Mouse (Mus musculus): ENCODE measurements at regions not wholly inside any gene's neighbourhood (a gene's known extent, or its start where the extent isn't known, plus 50 kb on each side); places are given as distances from the start of the nearest gene placed in this dataset.

DNA sequence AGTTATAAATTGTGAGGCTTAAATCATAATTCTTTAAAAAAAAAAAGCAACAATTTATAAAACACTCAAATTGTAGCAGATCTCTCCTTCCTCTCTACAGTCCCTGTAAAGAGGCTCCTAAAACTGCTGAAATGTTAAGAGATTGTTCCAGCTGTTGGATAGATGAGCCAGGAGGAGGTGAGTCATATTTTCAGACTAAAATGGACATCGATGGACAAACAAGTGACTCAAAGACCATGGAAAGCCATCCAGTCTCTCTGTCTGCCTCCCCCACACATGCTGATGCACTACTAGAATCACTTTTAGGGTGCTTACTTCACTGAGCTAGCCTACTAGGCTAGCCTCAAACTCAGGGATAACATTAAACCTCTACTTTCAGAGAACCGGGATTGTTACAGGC lies 561.5 kb downstream of the Tmem114 start:
- no peak for DNase-seq

DNA sequence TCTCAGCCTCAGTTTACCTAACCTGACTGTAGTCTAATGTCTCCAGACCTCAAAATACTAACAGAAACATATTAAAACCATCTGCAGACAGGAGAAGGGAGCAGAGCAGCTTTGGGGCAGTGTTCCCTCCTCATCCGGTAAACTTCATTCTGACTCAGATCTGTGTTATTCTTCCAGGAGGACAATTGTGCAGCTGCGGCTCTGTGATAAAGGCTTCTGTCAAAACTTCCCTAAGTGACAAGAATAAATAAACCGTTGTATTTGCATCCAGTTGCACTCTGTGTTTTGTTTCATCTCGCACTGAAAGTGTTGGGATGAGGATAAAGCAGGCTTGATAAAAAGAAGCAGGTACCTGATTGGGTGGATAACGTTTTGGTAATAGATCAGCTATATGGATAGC lies 585.8 kb downstream of the Tmem114 start:
- DNase-seq = no peak

DNA sequence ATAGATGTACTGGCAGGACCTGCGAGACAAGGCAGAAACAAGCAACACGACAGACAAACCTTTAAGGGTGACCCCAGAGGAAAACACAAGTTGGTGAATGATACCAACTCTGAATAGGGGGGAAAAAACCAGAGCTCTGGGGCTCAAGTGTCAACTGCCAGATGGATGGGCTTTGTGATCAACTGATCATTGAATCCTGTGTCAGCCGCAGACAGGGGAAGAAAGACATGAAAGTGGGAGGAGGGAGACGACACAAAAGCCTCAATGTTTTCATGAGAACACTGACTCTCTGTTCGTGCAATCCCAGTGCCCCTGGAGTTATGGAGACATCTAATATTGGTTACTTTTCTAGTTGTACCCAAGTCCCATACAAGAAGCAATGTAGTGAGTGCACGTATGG lies 593.8 kb downstream of the Tmem114 start:
- no peak for DNase-seq

DNA sequence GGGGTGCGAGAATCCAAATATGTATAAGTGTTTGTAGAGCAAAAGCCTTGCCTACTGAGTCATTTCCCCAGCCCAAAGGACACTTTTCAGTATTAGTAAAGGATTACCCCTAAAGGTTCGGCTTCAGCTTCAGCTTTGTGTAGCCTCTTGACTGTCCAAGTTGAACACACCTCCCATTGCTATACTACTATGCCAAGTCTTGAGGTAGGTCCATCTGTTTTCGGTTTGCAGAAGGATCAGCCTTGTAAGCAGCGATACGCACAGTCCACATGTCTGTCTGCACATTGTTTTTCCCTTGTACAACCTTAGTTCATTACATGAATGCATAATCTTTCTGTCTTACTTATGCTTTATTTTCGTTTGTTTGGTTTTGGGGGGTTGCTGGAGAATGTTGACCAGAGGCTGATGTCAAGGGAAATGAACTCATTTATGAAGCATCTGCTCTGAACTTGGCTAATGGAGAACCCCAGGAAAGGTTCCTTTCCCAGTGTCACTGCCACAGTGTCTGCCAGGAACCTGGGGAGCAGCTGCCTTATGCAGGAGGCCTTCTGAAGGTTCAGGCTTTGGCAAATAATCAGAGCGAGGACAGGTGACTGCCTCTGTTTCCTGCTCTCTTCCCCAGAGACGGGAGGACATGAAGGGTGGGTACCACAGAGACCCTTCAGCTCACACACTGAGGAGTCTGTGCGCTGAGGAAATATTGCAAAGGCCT lies 594.8 kb downstream of the Tmem114 start:
- no peak for DNase-seq

DNA sequence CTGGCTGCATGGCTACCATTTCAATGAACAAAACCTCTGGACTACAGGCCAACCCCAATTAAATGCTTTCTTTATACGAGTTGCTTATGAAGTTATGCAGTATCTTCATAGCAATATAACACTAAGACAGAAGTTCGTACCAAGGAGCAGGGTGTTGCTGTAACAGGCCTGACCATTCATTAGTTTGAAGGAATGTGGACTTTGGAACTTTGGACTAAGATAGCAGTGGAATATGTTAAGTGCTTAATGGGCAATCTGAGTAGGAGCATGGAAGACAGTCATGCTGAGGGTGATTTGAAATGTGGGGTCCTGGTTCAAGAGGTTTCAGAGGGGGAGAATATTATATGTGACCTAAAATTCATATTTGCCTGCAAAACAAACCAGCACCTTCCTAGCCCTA lies 623.8 kb downstream of the Tmem114 start:
- no peak for DNase-seq

DNA sequence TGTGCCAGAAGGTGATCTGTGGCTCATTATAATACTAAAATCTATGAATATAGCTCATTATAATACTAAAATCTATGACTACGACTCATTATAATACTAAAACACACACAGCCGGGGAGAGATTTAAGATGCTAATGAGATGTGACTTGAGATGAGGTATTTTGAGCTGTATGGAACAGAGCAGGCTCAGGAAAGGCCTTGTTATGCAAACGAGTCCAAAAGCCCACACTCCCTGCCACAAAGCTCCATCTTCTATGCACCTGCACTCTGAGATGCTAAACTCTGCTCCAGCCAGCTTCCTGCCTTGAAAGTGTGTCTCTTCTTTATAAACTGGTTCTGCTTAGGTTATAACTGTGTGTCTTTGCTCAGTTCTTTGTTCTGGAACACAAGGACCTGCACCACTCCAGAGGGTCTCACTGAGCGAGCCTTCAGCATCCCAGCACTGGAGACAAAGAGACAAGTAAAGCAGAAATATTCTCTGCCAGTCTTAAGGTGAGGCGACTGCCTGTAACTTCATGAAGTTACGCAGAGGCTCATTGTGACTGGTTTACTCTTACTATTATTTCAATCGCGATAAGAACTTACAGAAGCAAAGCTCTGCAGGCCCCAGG lies 627.7 kb downstream of the Tmem114 start:
- DNase-seq = no peak

DNA sequence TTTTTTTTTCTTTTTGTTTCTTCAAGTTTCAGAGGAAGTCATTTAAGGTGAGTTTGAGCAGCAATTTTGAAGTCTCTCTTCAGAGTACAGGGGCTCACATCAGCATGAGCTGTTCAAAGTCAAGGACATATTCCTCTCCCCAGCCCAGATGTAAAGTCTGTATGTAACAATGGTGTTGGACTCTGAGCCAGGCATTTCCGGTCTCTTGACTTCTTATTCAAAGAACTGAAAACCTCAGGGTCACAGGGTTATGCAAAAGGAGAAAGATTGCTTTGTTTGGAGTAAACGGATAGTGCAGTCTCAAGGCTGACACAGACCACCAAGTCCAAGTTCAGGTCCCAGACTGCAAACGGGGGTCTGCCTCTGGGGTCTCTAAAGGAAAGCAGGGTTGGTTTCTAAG lies 629.4 kb downstream of the Tmem114 start:
- no peak for DNase-seq

DNA sequence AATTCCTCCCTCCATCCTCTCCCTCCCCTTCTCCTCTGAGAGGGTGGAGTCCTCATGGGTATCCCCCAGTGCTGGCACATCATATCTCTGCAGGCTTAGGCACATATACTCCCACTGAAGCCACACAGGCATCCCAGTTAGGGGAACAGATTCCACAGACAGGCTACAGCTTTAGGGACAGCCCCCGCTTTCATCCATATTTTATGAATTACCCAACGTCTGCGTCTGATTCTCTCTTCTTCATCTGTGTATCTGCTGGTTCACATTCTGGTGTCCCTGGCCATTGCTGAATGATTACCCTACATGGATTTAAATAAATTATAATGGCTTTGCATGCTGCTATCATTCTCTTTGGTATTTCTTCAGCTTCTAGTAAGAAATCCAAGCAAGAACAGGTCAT lies 632.4 kb downstream of the Tmem114 start:
- DNase-seq = no peak

DNA sequence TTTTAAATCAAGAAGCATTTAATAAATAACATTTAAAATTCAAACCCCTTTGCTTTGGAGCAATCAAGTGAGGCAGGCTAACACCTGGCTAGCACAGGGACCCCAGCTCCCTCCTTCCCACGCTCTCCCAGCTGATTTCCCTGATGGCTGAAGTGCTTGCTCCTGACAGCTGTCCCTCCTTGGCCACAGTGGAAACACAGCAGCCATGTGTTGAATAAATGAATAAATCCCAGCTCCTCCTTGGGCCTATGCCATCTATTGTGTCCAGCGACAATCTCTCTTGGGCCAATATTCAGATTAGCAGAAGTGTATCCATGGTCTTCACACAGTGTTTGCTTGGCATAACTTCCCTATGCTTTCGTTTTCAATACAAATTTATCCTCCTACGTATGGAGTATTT lies 634.7 kb downstream of the Tmem114 start:
- DNase-seq = no peak

DNA sequence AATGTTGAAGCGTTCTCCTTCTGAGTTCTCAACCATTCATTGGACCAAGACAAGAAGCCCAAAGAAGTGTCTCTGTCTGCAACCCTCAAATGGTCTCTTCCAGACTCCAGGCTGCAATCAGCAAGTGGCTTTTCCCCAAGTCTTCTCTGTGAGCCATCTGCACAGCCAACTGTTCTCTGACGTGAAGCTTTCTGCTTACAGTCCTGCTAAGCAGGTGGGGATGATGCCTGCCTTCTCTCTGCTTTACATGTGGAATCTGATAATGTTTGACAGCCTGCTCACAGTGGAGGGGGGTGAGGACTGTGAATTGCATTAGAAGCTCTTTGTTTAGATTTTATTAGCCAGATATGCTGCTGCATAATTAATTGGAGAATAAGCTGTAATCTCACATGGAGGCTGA lies 636.7 kb downstream of the Tmem114 start:
- peak; percentile 55 for DNase-seq

DNA sequence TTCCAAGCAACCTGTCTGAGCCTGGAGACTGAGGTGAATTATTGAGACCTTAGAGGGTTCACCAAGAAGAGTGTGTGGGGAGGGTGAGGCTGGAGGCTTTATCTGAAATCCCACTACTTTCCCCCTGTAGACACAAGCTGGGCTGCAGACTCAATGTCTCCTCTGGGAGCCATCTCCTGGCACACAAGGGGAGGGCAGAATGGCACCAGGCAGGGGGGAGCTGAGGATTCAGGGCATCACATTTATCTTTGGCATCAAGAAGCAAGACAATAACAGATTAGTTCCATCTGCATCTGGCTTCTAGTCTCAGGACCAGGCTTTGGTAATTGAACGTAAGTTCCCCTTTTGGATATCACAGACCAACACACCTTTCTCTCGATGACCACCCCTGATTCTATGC lies 643.4 kb downstream of the Tmem114 start:
- DNase-seq = no peak

DNA sequence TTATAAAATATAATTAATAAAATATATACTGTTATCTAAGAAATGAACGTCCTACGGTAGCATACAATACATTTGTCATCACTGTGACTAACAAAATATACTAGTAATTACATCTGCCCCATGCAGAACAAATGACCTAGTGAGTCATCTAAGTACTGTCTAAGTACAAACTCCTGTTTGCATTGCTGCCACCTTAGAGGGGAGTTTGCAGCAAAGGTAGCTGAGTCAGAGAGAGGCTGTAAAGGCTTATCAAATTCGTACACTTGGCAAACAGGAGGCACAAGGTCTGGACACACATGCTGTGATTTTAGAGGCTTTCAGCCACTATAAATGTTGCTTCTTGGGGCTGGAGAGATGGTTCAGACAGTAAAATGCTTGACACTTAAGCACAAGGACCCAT lies 649.3 kb downstream of the Tmem114 start:
- DNase-seq = no peak

DNA sequence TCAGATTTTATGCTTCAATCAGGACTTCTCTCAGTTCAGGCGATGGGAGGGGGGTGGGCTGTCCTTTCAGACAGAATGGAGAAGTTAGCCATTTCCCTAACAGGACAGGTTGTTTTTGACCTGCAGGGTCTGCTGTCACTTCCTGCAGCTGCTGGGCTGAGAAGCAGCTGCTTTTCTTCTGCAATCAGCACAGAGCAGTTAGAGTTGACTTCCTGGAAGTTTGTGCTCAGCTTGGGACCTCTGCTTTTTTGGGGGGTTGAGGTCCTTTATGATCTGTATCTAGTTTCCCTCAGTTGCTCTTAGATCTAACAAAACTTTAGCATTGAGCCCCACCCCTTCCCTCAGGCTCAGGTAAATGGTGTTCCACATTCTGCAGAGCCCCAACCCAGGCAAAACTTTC lies 656.5 kb downstream of the Tmem114 start:
- DNase-seq = no peak

DNA sequence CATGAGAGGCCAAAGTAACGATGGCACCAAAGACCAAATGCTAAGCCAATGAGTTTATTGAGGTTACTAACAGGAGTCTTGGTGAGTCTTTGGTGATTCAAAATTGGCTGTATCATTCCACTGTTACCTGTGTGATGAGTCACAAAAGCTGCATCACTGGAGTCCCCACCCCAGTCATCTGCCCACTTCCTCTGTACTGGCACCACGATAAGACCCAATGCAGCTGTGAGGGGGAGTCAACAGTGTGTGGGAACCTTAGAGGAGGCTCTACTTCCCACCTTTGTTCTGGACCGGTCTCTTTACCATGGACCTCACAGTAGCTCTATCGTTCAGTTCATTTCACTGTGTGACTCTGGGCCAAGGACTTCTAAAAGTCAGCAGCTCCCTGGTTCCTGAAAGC lies 657.2 kb downstream of the Tmem114 start:
- DNase-seq = no peak

DNA sequence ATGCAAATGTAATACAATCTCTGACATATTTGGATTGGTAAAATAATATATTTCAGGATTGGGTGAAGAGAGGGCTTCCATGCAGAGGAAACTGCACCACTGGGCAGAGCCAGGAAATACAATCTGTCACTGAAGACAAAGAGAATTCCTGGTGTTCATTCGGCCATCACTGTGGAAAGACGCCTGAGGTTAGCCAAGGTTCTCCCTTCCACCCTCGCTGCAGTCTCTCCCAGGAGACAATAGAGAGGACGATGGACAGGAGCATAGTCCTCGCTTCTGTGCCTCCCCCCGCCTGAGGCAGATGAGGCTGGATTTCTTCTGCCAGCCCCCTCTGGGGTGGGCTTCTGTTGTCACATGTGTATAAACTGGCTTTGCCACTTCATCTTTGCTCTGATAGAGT lies 660.6 kb downstream of the Tmem114 start:
- DNase-seq = no peak

DNA sequence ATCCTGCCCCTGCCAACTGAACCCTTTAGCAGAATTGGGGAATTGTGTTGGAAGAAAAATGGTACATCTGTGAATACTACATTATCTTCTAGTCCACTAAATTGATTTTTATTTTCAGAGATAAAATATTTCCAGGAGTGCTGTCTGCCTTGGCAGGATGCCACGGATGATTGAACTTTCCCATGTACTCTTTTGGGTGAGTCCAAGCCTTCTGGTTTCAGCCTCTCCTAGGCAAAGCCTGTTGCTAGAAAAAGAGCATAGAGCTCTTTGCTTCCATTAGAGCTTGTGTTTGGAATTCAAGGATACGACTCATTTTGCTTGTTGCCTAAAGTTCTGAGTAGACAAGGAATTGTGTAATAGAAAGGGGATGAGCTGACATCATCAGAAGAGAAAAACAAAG lies 696.8 kb downstream of the Tmem114 start:
- DNase-seq = no peak

DNA sequence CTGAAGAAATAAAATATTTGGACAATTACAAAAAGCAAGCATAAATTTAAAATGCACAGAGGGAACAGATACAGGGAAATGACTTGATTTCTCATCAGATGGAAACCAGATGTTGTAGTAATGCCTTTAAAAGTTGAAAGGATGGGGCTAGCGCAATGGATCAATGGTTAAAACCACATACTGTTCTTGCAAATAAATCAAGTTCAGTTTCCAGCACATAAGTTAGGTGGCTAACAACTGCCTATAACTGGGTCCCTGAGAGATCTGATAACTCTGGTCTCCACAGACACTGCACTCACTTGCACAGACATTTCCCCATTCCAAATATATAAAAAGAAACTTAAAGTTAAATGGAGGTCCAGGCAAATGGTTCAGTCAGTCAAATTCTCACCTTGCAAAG lies 699.7 kb downstream of the Tmem114 start:
- no peak for DNase-seq

DNA sequence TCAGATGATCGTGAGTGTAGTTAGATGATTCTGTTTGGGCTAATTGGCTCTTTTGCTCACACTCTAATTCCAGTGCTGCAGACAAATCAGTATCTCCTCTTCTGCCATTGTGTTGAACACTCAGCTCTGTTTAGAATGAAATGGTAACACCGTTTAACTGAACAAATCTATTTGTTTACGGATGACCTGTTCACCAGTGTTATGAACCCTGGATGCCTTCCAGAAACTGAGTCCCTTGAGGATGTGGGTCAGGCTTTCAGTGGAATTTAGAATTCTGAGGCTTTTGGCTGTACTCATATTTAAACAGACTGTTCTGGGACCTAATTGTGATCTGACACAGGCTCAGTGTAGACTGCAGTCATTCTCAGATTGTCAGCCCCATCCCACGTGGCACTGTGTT lies 723.5 kb downstream of the Tmem114 start:
- DNase-seq = no peak

DNA sequence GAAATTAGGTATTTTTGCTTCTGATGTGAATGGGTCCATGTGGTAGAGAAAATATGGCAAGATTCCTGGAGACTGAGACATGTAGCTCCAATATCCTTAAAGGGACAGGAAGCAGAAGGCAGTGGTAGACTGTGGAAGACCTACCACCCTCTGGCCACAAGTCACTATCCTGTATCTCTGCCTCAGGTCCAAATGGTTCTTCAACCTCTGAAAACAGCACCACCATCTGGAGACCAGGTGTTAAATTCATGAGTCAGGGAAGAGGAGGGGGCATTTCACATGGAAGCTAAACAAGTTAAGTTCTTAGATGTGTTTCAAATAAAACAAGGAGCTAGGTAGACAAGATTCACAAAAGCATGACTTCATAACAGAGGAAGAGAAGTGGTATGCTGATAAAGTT lies 739.5 kb downstream of the Tmem114 start:
- DNase-seq = no peak

DNA sequence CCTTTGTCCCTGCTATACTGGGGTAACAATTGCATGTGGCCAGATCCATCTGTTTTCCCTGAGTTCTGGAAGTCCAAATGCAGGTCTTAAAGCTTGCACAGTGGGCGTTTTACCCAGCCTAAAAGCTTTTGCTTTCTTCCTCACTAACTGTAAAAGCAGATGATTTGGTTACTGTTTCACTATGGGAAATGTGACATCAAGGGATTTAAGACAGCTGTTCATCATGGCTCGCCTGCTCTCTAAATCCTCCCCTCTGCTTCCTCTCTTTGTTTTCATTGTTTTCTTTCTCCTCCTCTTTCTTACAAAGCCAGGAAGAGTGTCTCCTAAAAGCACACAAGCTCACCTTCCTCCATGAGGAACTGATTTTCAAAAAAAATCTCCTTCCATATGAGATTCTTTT lies 758.8 kb downstream of the Tmem114 start:
- no peak for DNase-seq

DNA sequence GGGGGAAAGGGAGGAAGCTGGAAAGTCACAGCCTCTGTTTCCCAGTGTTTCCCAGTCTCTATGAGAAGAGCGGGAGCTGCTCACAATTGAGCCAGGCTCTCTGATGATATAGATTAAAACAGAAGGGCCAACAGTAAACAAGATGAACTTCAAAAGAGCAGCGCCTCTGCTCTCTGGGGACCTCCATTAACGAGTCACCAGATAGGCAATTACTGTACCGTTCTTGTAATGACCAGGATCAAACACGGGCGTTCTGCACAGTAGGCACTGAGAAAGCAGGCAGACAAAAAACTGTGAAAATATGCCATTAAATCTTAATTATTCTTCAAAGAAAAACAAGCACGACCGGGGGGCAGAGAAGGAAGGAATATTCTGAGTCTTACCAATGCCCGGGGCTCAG lies 766.8 kb downstream of the Tmem114 start:
- no peak for DNase-seq

DNA sequence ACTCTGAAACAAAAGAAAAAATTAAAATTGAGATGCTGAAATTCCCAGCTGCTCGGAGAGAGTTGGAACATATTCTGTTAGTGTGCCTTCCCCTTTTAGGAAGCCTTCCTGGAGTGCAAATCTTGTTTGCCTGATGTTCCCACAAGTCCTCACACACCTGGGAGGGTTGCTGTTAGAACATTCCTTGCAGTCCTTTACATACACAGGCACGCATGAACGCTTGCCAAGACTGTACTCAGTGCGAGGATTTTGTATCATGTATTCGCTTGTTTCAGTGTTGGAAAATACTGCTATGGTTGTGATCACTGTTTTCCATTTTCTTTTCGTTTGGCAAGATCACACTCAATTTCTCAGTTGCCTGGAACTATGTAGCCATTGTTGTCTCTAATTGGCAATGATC lies 770.5 kb downstream of the Tmem114 start:
- no peak for DNase-seq

DNA sequence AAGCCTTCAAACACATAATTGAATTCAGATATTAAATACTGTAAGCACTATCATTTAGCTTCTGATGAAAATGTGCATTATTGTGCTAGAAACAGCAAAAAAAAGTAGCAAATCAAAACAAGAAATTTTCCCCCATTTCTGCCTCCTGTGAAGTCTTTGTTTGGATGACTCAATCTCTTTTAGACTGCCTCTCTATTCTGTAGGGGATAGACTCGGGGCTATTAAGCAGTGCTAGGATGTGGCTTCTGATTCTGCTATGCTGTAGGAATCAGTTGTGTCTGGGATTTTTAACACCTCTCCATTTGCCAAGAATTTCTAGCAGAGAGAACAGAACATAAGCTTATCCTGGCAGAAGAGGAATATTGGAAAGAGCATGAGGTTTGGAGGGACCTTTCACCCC lies 775.2 kb downstream of the Tmem114 start:
- DNase-seq = no peak

DNA sequence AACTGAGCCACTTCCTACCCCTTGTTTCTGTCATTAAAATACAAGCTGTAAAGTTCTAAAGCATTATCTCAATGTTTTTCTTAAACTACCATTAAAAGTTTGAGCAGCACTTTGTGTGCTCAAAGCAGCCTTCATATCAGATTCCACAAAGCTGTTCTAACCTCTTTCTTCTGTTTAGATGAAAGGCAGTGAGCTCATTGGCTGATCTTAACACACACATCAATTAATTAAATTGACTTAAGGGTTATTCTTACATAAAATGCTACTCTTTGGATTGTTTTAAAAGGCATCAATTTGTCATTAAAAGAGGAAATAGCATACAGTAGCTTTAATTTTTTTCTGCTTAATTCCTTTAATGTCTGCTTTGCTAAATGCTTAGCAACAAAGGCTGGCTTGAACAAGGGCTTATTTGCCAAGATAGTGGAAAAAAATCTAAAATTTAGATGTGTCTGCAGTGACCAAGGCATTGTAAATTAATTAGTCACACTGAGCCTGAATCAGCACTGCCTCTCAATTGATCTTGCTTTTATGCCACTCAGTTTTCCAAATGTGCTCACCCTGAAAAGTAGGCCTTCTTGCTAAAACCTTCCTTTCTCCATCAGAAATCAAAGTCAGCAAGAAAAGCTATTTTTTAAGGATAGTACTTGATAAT lies 777.5 kb downstream of the Tmem114 start:
- DNase-seq = no peak

DNA sequence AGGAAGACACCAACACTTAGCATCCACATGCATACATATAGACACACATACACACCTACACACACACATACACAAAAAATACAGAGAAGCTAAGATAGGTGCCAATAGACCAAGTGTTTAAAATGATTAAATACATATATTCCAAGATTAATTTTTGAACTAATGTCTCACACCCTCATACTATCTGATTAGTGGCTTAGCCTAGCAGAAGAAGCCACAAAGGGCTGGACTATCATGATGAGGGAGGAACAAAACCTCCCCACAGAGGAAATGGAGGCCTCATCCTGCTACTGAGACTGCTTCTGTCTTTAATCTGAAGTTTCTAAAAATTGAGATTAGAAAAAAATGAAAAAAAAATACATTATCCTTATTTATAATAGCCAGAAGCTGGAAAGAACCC lies 780.6 kb downstream of the Tmem114 start:
- DNase-seq = no peak

All from right cerebral cortex, postnatal 25 days (tissue).